Mouse (Mus musculus): Measurements from ENCODE around the gene Raet1d. TPM values are rescaled to one million over a fixed set of nuclear protein-coding genes. Genes with fewer than 3 reads are reported as not detected.

The Raet1d gene
- 2.4 and 3.7 TPM in 2 replicates for polyA plus RNA-seq (2012; rRNA removed)

DNA sequence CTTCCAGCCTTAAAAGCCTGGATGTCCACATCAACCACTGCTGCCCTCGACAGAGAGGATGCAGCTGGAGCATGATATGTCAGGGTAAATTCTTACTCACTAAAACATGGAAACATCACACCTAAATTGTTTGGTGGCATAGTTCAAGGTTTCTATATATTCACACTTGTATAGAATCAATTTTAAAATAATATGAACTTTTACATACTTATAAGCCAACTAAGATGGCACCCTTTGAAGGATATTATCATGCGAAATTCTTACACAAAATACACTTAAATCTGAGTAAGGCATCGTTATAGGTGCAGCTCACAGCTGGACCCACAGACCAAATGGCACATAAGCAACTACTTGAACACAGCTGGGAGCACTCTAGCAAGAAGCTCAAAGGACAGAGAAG is at the start of gene Raet1d:
Gene Raet1d (plus strand): TSS at position 301 of the 400 bp plus-strand sequence.

Other genes with a start within 250 kb of the Raet1d start
- 3.4 and 4.2 TPM in 2 replicates for gene E030030I06Rik, start 211.3 kb upstream of the Raet1d start, polyA plus RNA-seq (2012; rRNA removed)
- gene Raet1e, start 202.0 kb upstream of the Raet1d start, polyA plus RNA-seq (2012; rRNA removed) = 1.4 and 1.9 TPM in 2 replicates
- 0.75 and 0.98 TPM in 2 replicates for gene H60b, start 202.0 kb upstream of the Raet1d start, polyA plus RNA-seq (2012; rRNA removed)